Mouse (Mus musculus): ENCODE measurements around the gene Dctn1. TPM values are rescaled to one million over a fixed set of nuclear protein-coding genes. Genes with fewer than 3 reads are reported as not detected.
"Not testable (repeated sequence)": the region's sequence is repeated elsewhere in the genome, so short reads cannot be mapped to it uniquely, and the experiment has no call there.

The Dctn1 gene
- total RNA-seq, 2 experiments from 2014 or later: 369 to 376 TPM

DNA sequence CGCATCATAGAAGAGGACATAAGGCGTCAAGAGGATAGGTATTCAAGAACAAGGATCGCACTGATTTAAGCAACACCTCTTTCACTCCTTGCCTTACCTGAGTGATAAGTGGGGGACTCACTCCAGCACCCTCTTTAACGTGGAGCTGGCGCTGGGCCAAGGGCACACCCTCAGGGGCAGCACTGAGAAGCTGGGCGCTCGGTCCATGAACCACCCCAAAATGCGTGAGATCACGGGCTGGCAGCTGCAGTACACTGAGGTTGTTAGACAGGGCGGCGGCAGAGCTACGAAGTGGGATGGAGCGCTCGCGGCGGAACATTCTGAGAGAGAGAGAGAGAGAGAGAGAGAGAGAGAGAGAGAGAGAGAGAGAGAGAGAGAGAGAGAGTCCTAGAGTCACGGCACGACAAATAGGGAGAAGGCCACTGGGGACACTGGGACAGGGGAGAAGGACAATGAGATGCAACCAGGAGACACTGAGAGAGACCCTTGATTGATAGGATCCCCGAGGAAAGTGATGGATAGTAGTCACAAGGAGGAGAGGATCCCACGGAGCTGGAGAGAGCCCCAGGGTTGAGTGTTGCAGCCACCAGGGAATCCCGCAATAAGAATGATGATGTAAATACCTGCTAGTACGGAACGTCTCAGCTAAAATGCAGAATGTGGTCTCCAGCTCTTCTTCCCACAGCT, 10.0 kb upstream of the Dctn1 start:
- Histone ChIP-seq H3K27ac (peak overlapping the region; percentile 72), H3K4me3 (peak overlapping the region; percentile 72)
- intact Hi-C loops (cut with DNase I): loop anchor here (2.0 kb wide), 2 partner anchors 41 to 159 kb away; partner anchors contain the start of gene Mogs
- DNase-seq (ENCODE audit: extremely low spot score in 1 of 2, low spot score in 2 of 2): no peak
- no peak for TF ChIP-seq CTCF (IDR thresholded peaks at IDR 0.05)

DNA sequence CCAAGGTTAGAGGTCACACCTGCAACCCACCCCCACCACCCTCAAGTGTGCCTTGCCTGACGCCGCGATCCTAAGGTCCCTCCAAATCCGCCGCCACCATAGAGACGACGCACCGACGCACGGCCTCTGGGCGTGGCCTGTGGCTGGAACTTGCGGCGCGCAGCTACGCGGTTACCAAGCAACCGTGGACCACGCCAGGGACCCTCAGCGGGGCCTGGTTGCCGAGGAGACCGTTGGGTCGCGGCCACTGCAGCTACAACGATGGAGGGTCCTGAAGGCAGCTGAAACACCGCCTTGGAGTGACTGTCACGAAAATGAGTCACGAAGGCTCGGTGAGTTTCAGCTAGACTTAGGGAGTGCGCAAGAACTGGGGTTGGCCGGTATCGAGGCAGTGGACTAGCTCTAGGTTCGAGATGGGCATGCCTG, 9.4 kb upstream of the Dctn1 start, which contains the start of the genes Wdr54 and 1700003E16Rik:
Gene Wdr54 (minus strand): TSS at position 139 of the 426 bp plus-strand sequence.
Gene 1700003E16Rik (plus strand): TSS at position 146 of the 426 bp plus-strand sequence.
- TF ChIP-seq CTCF (IDR thresholded peaks at IDR 0.05): no peak
- Histone ChIP-seq H3K4me3 (peak within 1 kb of the TSS; percentile 72), H3K27ac (peak within 1 kb of the TSS; percentile 72)
- DNase-seq (ENCODE audit: extremely low spot score in 1 of 2, low spot score in 2 of 2): peak; percentile 77 to 78
- intact Hi-C loops (cut with DNase I): loop anchor here (2.0 kb wide), 2 partner anchors 41 to 159 kb away; partner anchors contain the start of gene Mogs

DNA sequence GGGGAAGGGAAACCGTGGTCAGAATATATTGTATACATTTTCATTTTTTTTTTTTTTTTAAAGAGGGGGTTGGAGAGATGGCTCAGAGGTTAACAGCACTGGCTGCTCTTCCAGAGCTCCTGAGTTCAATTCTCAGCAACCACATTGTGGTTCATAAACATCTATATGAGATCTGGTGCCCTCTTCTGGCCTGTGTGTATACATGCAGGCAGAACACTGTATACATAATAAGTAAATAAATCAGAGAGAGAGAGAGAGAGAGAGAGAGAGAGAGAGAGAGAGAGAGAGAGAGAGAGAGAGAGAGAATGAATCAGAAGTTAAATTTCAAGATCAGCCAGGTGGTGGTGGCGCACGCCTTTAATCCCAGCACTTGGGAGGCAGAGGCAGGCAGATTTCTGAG, 6.3 kb upstream of the Dctn1 start:
- H3K4me3 ChIP-seq; intact Hi-C loops (cut with DNase I); DNase-seq (ENCODE audit: extremely low spot score in 1 of 2, low spot score in 2 of 2); H3K27ac ChIP-seq: not testable (repeated sequence)
- peak; percentile 52 for TF ChIP-seq CTCF (IDR thresholded peaks at IDR 0.05)

DNA sequence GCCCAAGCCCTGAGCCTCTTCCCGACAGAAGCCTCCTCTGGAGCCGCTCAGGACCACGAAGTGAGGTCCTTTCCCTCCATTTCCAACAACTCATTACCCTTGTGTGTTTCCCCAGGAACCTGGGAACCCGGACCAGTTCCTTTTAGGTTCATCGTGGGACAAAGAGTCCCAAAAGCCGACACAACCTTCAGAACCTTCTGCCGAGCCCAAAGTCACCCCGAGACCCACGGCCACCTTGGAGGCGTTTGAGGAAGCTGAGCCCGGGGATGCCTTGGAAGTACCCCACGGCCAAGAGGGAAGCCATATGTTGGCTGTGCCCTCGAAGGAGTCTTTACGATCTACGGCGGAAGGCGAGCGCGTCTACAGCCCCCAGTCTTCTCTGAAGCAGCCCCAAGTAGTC, 4.3 kb upstream of the Dctn1 start:
- intact Hi-C loops (cut with DNase I): no loop called here
- H3K4me3 ChIP-seq: no peak overlapping the region
- no peak for TF ChIP-seq CTCF (IDR thresholded peaks at IDR 0.05)
- DNase-seq (ENCODE audit: extremely low spot score in 1 of 2, low spot score in 2 of 2): no peak
- H3K27ac ChIP-seq: no peak overlapping the region

DNA sequence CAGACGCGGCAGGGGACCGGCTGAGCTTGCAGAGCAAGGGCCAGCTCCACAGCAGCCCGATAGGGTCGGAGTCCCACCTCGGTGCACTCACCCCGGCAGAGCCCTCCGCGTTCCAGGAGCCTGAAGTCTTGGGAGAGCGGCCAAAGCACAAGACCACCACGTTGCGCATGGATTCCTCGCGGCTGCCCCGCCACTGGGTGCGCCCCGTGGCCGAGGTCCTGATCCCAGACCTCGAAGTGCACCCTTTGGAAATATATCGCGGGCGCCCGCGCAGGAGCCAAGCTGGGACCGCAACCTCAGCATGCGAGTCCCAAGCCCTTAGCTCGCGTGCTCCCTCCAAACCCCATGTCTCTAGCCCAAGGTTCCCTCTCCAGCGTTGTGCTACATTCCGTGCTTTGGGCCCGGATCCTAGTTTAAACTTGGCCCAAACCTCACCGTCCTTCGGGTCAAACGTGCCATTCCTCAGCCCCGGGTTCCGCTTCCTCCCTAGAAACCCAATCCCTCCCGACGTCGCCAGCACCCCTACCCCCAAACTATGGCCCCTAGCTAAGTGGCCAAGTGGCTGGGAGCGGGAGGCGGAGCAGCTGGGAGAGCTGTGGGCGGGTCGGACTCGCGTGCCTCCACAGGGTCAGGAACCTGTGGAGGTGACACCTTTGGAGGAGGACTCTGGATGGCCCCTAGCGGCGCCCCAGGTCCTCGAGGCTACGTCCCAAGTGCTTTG, 3.6 kb upstream of the Dctn1 start:
- no peak for TF ChIP-seq CTCF (IDR thresholded peaks at IDR 0.05)
- Histone ChIP-seq H3K4me3 (peak overlapping the region; percentile 18), H3K27ac (no peak overlapping the region)
- intact Hi-C loops (cut with DNase I): no loop called here
- DNase-seq (ENCODE audit: extremely low spot score in 1 of 2, low spot score in 2 of 2): no peak

DNA sequence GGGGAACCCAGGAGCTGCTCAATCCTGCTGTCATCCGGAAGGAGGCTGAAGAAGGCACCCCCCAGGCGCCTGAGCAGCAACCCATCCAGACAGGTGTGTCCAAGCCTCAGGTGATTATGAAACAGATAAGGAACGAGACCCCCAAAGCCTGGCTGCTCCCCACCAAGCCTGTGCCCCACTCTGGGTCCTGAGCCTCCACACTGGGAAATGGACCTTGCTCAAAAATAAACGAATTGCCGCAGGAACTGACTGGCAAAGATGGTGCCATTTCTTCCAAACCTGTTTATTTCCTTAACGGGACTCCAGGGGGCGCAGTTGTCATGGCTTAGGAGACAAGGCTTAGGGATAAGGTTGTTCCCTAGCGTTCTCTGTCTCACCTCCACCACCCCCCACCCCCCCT, 3.0 kb upstream of the Dctn1 start:
- intact Hi-C loops (cut with DNase I): no loop called here

DNA sequence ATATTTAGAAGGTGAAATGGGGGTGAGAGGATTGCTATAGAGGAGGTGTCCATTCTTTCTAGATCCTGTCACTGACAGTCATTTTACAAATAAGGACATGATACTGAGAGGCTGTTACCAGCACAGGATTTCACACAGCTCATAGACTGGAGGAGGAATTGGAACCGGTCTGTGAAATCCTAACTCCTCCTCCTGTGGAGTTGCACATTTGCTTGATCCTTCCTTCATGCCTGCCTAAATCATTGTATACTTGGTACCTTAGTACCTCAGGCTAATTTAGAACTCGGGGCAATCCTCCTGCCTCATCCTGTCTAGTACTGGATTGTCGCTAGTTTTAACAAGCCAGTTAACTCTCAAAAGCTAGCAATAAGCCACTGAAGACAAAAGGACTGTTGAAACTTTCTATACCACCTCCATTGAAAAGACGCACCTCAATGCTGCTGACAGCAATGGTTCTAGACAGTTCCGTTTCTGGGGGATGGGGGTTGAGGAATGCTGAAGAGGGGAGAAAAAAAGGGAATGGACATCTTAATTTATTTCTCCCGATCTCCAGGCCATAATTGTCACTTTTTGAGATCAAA, 604 bp upstream of the Dctn1 start:
- no peak for DNase-seq (ENCODE audit: extremely low spot score in 1 of 2, low spot score in 2 of 2)
- intact Hi-C loops (cut with DNase I): loop anchor here (2.0 to 5.0 kb wide), 2 partner anchors 50 to 102 kb away; no protein-coding TSS in a partner anchor
- H3K27ac ChIP-seq: peak overlapping the region; percentile 98
- TF ChIP-seq CTCF (IDR thresholded peaks at IDR 0.05): no peak
- H3K4me3 ChIP-seq: peak overlapping the region; percentile 82

More for the DNA sequence above, 3.0 kb upstream of the Dctn1 start:
- peak; percentile 70 for TF ChIP-seq CTCF (IDR thresholded peaks at IDR 0.05)
- H3K4me3 ChIP-seq: peak overlapping the region; percentile 18; the same call in 1 of the 2 replicates
- H3K27ac ChIP-seq: no peak overlapping the region
- DNase-seq (ENCODE audit: extremely low spot score in 1 of 2, low spot score in 2 of 2): peak; percentile 52 to 58

DNA sequence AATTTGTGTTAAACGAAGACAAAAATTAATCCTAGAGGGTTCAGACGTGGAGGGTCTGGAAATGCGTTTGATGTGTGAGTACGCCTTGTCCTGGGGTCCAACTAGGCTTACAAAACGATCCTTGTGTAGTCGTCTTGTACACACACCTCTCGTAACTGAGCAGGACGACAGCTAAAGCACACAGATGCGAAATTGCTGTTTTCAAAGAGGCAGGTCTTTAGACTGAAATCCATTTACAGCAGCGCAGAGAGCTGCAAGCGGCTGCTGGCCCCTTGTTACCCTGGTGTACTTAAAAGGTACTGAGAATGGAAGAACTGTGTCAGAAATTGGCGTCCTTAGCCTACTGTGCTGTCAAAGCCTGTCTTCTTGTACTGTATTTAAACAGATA, 517 bp downstream of the Dctn1 start:
- Histone ChIP-seq H3K4me3 (peak overlapping the region; percentile 82), H3K27ac (peak overlapping the region; percentile 98)
- TF ChIP-seq CTCF (IDR thresholded peaks at IDR 0.05): peak; percentile 28
- intact Hi-C loops (cut with DNase I): loop anchor here (5.0 kb wide), 1 partner anchor 101 kb away; no protein-coding TSS in a partner anchor
- DNase-seq (ENCODE audit: extremely low spot score in 1 of 2, low spot score in 2 of 2): no peak

DNA sequence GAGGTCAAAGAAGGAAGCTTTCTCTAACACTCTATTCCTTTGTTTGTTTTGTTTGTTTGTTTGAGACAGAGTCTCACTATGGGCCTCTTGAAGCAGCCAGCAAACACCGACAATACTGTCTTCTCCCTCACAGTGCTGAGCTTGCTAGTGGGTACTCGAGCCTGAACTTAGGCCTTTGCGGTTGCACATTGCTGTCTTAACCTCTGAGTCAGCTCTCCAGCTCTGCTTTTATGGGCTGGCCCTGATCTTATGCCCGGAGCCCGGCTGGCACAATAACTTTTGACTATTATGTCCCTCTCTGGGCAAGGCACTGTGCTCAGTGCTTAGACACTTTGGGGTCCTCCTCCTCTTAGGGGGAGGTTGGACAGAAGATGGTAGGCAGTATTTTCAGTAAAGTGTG, 4.2 kb downstream of the Dctn1 start:
- Histone ChIP-seq H3K27ac (no peak overlapping the region), H3K4me3 (no peak overlapping the region)
- intact Hi-C loops (cut with DNase I): loop anchor here (5.0 kb wide), 1 partner anchor 97 kb away; no protein-coding TSS in a partner anchor
- no peak for TF ChIP-seq CTCF (IDR thresholded peaks at IDR 0.05)
- DNase-seq (ENCODE audit: extremely low spot score in 1 of 2, low spot score in 2 of 2): no peak

DNA sequence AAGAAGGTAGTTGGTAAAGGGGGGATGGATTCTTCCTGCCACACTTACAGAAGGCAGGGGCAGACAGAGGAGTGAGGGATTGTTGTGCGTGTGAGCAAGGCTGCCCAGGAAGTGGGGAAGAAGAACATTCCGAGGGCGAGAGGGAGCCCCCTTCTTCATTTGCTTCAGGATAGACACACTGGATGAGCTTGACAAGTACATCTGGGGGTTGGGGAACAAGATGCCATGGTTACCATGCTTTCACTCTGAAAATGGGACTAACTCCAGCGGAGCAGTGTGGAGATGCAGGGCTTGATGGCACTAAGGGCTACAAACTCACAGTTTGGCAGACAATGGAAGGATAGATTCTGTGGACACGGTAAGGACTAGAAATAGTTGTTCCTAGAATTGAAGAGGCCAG, 5.3 kb downstream of the Dctn1 start:
- Histone ChIP-seq H3K27ac (peak overlapping the region; percentile 85), H3K4me3 (peak overlapping the region; percentile 61)

DNA sequence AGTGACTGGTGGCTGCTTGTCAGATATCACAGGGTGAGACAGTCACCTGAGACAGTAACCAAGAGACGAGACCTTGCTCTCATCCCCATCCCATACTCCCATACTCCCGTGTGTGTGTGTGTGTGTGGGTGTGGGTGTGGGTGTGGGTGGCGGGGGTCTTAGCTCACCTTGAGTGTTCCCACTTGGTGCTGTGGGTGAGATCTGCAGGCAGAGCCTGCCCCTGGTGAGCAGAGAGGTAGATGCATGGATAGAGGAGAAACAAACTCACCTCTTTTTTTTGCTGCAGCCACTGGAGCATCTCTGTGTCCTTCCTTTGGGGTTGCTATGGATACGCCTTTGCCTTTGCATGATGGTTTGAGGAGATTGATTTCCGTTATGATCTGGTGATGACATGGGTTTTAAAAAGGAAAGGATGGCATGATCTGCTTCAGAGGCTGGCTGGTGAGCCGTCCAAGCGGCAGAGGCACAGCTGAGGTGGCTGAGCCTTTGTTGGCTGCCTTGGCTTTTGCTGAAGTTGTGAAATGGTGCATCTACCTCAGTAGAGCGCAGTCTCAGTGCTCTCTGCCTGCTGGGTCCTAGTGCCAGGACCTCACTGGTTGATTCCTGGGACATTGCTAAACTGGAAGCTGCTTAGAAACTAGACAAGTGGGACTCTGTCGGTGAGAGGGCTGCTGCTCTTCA, 6.7 kb downstream of the Dctn1 start:
- intact Hi-C loops (cut with DNase I): no loop called here
- TF ChIP-seq CTCF (IDR thresholded peaks at IDR 0.05): no peak
- peak overlapping the region; percentile 85 for H3K27ac ChIP-seq
- H3K4me3 ChIP-seq: peak overlapping the region; percentile 61
- DNase-seq (ENCODE audit: extremely low spot score in 1 of 2, low spot score in 2 of 2): peak; percentile 67 to 70

More for the DNA sequence above, 5.3 kb downstream of the Dctn1 start:
- no peak for DNase-seq (ENCODE audit: extremely low spot score in 1 of 2, low spot score in 2 of 2)
- no peak for TF ChIP-seq CTCF (IDR thresholded peaks at IDR 0.05)
- intact Hi-C loops (cut with DNase I): loop anchor here (1.0 kb wide), 1 partner anchor 8 kb away; no protein-coding TSS in a partner anchor

Data from left cerebral cortex, adult 2 months (tissue).